Mouse (Mus musculus) CD8-positive naive resting alpha-beta T cell, adult 2 months (primary cell): ENCODE data around the gene Mag.

ENCODE experiments used
- DNase-seq, 2 experiments: peaks; one replicate each; pipeline ENCODE4 v3.0.0; 2022; ENCODE audit warnings: low read depth in 2 of 2, low spot score in 2 of 2

The Mag gene

GRCm38 (mm10) chr7:30880176-30880575 is 34.5 kb downstream of the Mag start, which contains the start of gene Cd22:
Gene Cd22, minus strand, starts transcription at chr7:30880342.
- no peak for DNase-seq

GRCm38 (mm10) chr7:30878950-30879349 is 35.7 kb downstream of the Mag start:
- no peak for DNase-seq

- peak; percentile 61 to 63 for DNase-seq
These were observed 41.6 kb downstream of the Mag start for GRCm38 (mm10) chr7:30873083-30873482.

GRCm38 (mm10) chr7:30863386-30863785 is 51.3 kb downstream of the Mag start:
- DNase-seq, result no peak

- no peak for DNase-seq
These were observed 53.2 kb downstream of the Mag start, which contains the start of gene Ffar1 for GRCm38 (mm10) chr7:30861464-30861863. Gene Ffar1, minus strand, starts transcription at chr7:30861564.

GRCm38 (mm10) chr7:30859635-30860402 is 54.9 kb downstream of the Mag start:
- peak; percentile 16 to 46 for DNase-seq

- DNase-seq, result peak; percentile 29 to 42
These were observed 55.4 kb downstream of the Mag start for GRCm38 (mm10) chr7:30859290-30859634.

GRCm38 (mm10) chr7:30857746-30858145 is 56.9 kb downstream of the Mag start:
- DNase-seq, result no peak

GRCm38 (mm10) chr7:30856078-30856477 is 58.6 kb downstream of the Mag start, which contains the start of gene Ffar3:
Gene Ffar3, minus strand, starts transcription at chr7:30856178.
- DNase-seq, result no peak

GRCm38 (mm10) chr7:30851421-30851820 is 63.3 kb downstream of the Mag start:
- no peak for DNase-seq
